In the genomic region with DNA sequence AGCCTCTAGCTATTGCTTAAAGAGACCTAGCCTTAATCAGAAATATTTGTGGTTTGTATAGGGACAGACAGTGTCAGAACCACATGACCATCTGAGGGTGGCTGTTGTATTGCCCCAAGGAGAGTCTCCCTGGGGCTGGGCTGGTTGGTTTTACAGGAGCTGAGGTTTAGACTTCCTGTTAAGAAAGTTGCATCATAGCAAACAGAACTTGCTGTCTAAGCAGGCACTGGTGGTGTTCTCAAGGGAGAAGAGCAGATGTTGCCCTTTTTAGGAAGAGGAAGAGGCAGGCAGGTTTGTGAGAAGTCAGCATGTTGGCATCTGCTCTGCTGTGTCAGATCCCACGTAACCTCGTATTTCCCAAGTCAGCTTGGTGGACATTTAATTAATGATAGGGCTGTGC, we compare ENCODE assay signal across 10 mouse cellular contexts. TPM values are rescaled to one million over a fixed set of nuclear protein-coding genes. Genes with fewer than 3 reads are reported as not detected.
DNase-seq lines count a peak whose midpoint lies in the region; ATAC-seq and TF ChIP-seq lines count a peak whose summit lies in the region.
"Had no signal": no experiment of that assay in that cellular context is flagged by ENCODE, and none has a peak within 500 bp of the region (broad histone marks: within the 10 kb centered on the region; RNA-seq: fewer than 3 reads in every experiment).

No protein-coding gene starts in this region.

- H3K27ac ChIP-seq in kidney, adult 2 months (ENCODE audit: insufficient read depth, low read depth, low read length): no peak overlapping the region
- H3K27ac ChIP-seq in bone marrow macrophage, adult 2 months (ENCODE audit: insufficient read depth, low read depth, low read length): peak overlapping the region; percentile 63
- H3K27ac ChIP-seq in limb, embryonic 15.5 days: peak overlapping the region; percentile 58
- H3K27ac ChIP-seq: forebrain, embryonic 10.5 days; hindbrain, embryonic 14.5 days had no signal

- H3K9me3 ChIP-seq in limb, embryonic 15.5 days: no peaks in the 10 kb centered on the region
- H3K9me3 ChIP-seq: forebrain, embryonic 10.5 days had no signal

- no peaks in the 10 kb centered on the region; the same call in 1 of the 2 replicates for H3K4me1 ChIP-seq in kidney, adult 2 months (ENCODE audit: control insufficient read depth, insufficient read depth, low read length)
- H3K4me1 ChIP-seq in bone marrow macrophage, adult 2 months (ENCODE audit: control insufficient read depth, insufficient read depth, low read length): peaks cover 34% of the 10 kb centered on the region
- peaks cover 28% of the 10 kb centered on the region for H3K4me1 ChIP-seq in limb, embryonic 15.5 days

- peak; percentile 49 for DNase-seq in kidney, adult 2 months
- DNase-seq in kidney, adult 11 months: no peak
- DNase-seq in left cerebral cortex, postnatal 10 days (ENCODE audit: extremely low spot score in 1 of 2, low spot score in 2 of 2): no peak
- no peak for DNase-seq in heart, postnatal 36 days
- DNase-seq in right cerebral cortex, postnatal 4 days: no peak

- no peaks in the 10 kb centered on the region for H3K36me3 ChIP-seq in kidney, adult 2 months (ENCODE audit: control insufficient read depth, insufficient read depth, low read length)
- H3K36me3 ChIP-seq in limb, embryonic 15.5 days: no peaks in the 10 kb centered on the region
- H3K36me3 ChIP-seq: forebrain, embryonic 10.5 days had no signal

- ATAC-seq in limb, embryonic 15.5 days (ENCODE audit: insufficient number of reproducible peaks, low FRiP score, low TSS enrichment, low read depth): no peak
- ATAC-seq in monocyte, adult 5-6 weeks (replicated peaks; ENCODE audit: insufficient number of reproducible peaks, low FRiP score, low TSS enrichment, poor library complexity, severe bottlenecking): peak; percentile 94

- no peak for TF ChIP-seq CTCF in kidney, adult 2 months (conservative IDR thresholded peaks at IDR 0.05; ENCODE audit: insufficient read depth, insufficient read length, low read depth, low read length)
- no peak for TF ChIP-seq CTCF in bone marrow macrophage, adult 2 months (IDR thresholded peaks at IDR 0.05; ENCODE audit: low read depth, low read length)

- no peaks in the 10 kb centered on the region for H3K27me3 ChIP-seq in kidney, adult 2 months (replicated peaks; ENCODE audit: control insufficient read depth, insufficient read depth, low read length)
- no peaks in the 10 kb centered on the region for H3K27me3 ChIP-seq in limb, embryonic 15.5 days

- WGBS in kidney, adult 2 months: 32% methylated on average over 2 of the region's 2 CpGs
- WGBS in limb, embryonic 15.5 days: 17% methylated on average over 2 of the region's 2 CpGs

- intact Hi-C loops in left cerebral cortex, postnatal 10 days (cut with DNase I): no loop called here
- intact Hi-C loops in heart, postnatal 36 days (cut with DNase I): no loop called here

- no peak overlapping the region for H3K4me2 ChIP-seq in limb, embryonic 15.5 days
- H3K4me2 ChIP-seq: hindbrain, embryonic 14.5 days had no signal

- no peak for TF ChIP-seq POLR2A in kidney, adult 2 months (IDR thresholded peaks at IDR 0.05; ENCODE audit: low read depth, low read length)
- no peak for TF ChIP-seq POLR2A in bone marrow macrophage, adult 2 months (IDR thresholded peaks at IDR 0.05; ENCODE audit: borderline replicate concordance, low read depth, low read length)

- no peak overlapping the region for H3K9ac ChIP-seq in limb, embryonic 15.5 days
- H3K9ac ChIP-seq: hindbrain, embryonic 14.5 days had no signal

- no peak overlapping the region for H3K4me3 ChIP-seq in kidney, adult 2 months (ENCODE audit: insufficient read depth, low read depth, low read length)
- no peak overlapping the region for H3K4me3 ChIP-seq in bone marrow macrophage, adult 2 months (ENCODE audit: insufficient read depth, low read length)
- no peak overlapping the region for H3K4me3 ChIP-seq in limb, embryonic 15.5 days
- H3K4me3 ChIP-seq: forebrain, embryonic 10.5 days had no signal

RNA-seq across cellular contexts. Expression of a gene that starts 52.7 kb away (rescaled TPM):
- polyA plus RNA-seq in kidney, adult 2 months (2012; rRNA removed): 14.5 and 14.6 TPM in 2 replicates
- polyA plus RNA-seq in bone marrow macrophage, adult 2 months (2012; ENCODE audit: insufficient read depth, insufficient read length, missing spikeins): 142 and 148 TPM in 2 replicates
- 50.4 and 57.1 TPM in 2 replicates for polyA plus RNA-seq in limb, embryonic 15.5 days (2015; fragmentation: Nextera tagmentation; extraction: Ambion mirVana)
- total RNA-seq in monocyte, adult 5-6 weeks (2017): 227 to 337 TPM (median 264 TPM) in 3 replicates
- 10 to 100 TPM; 67.4 to 67.6 TPM for total RNA-seq in left cerebral cortex, postnatal 10 days (2021)
- 10 to 100 TPM; 44.6 to 45.8 TPM for total RNA-seq in heart, postnatal 36 days (2021)
